Mouse (Mus musculus) small intestine, adult 2 months (tissue): ENCODE results near the gene Lrrfip1.

Source experiments
- CTCF ChIP-seq: fragments of 200-500 bp; IDR thresholded peaks from 2 replicates; pipeline ENCODE4 v1.5.1; 2012; ENCODE audit warnings: low read depth, mild to moderate bottlenecking, control low read depth, inconsistent platforms, low read length, moderate library complexity, mixed read lengths; ENCODE audit not compliant: insufficient replicate concordance, insufficient read length; ENCODE audit errors: extremely low read depth
- POLR2A ChIP-seq: fragments of 200-500 bp; IDR thresholded peaks from 2 replicates; pipeline ENCODE4 v1.6.1; 2012; ENCODE audit warnings: low read depth, mild to moderate bottlenecking, control low read depth, inconsistent platforms, low read length, moderate library complexity

GRCm38 (mm10) chr1:91055744-91056143, 57.2 kb downstream of the Lrrfip1 start:
- TF ChIP-seq CTCF: no peak
- TF ChIP-seq POLR2A: no peak
